Mouse (Mus musculus): Measurements from ENCODE around the gene Tedc1. TPM values are rescaled to one million over a fixed set of nuclear protein-coding genes. Genes with fewer than 3 reads are reported as not detected.

Gene Tedc1
- polyA plus RNA-seq, 1 experiment from 2014 or later = 22.6 TPM

- 80% methylated on average over 3 of the region's 3 CpGs for WGBS
- Histone ChIP-seq H3K9ac (replicated peaks) (no peak overlapping the region), H3K36me3 (peaks cover 4% of the 10 kb centered on the region; the same call in 1 of the 2 replicates), H3K4me2 (replicated peaks) (no peak overlapping the region), H3K9me3 (no peaks in the 10 kb centered on the region), H3K27me3 (peaks cover 5% of the 10 kb centered on the region; the same call in 1 of the 2 replicates), H3K4me1 (peaks cover 18% of the 10 kb centered on the region), H3K27ac (replicated peaks) (no peak overlapping the region), H3K4me3 (no peak overlapping the region)
- no peak for ATAC-seq (replicated peaks)
These were observed 6.3 kb upstream of the Tedc1 start for GRCm38 (mm10) chr12:113149896-113150295.

DNA sequence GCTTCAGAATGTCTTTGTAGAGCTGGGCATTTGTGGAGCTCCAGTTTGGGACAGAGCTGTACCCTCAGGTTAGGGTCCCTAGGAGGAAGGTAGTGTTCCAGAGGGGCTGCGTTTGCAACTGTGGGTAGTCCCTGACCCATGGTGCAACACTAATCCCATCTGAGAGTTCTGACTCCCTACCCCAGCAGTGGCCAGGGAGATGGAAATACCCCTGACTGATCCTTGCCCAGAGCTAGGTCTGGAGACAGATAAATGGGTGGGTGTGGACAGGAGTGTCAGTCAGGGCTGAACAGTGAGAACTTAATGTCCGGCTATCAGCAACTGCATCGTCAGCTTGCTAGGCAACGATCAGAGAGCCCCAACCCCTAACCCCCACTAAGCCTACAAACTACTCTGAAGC, 5.6 kb upstream of the Tedc1 start:
- Histone ChIP-seq H3K4me3 (no peak overlapping the region), H3K36me3 (no peaks in the 10 kb centered on the region), H3K9me3 (no peaks in the 10 kb centered on the region), H3K4me2 (replicated peaks) (no peak overlapping the region), H3K27ac (replicated peaks) (no peak overlapping the region), H3K4me1 (peaks cover 25% of the 10 kb centered on the region), H3K27me3 (peaks cover 5% of the 10 kb centered on the region; the same call in 1 of the 2 replicates), H3K9ac (replicated peaks) (no peak overlapping the region)
- no peak for ATAC-seq (replicated peaks)
- WGBS = 91% methylated on average over 4 of the region's 4 CpGs

DNA sequence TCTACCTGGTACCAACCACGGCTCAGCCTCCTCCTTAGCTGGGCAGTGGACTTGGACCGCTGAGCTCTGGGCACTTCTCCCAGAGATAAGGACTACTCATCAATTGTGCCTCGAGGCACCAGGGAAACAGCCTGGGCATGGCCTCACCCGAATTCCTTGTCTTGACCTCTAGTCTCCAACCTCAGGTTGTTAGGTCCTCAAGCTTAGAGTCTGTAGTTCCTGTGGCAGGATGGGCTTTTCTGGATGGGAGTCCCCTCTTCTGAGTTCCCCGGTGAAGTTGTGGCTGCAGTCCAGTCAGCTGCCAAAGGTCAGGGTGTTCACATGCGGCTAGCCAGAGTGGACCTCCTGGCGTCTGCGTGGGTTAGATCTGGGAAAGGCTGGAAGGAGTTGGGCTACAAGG, 5.2 kb upstream of the Tedc1 start:
- Histone ChIP-seq H3K9ac (replicated peaks) (no peak overlapping the region), H3K27ac (replicated peaks) (no peak overlapping the region), H3K4me3 (no peak overlapping the region), H3K36me3 (no peaks in the 10 kb centered on the region), H3K4me2 (replicated peaks) (0 out of 2 replicates have a peak overlapping the region, but pooled peaks have one; percentile 78), H3K27me3 (peaks cover 5% of the 10 kb centered on the region; the same call in 1 of the 2 replicates), H3K9me3 (no peaks in the 10 kb centered on the region), H3K4me1 (peaks cover 26% of the 10 kb centered on the region)
- WGBS = 85% methylated on average over 8 of the region's 8 CpGs
- ATAC-seq (replicated peaks) = no peak

- Histone ChIP-seq H3K4me3 (peak overlapping the region; percentile 39), H3K9ac (replicated peaks) (peak overlapping the region; percentile 34), H3K27ac (replicated peaks) (no peak overlapping the region), H3K4me2 (replicated peaks) (peak overlapping the region; percentile 78), H3K4me1 (peaks cover 24% of the 10 kb centered on the region), H3K36me3 (no peaks in the 10 kb centered on the region), H3K27me3 (peaks cover 5% of the 10 kb centered on the region; the same call in 1 of the 2 replicates), H3K9me3 (no peaks in the 10 kb centered on the region)
- no peak for ATAC-seq (replicated peaks)
- WGBS = under 1% methylated on average over 36 of the region's 36 CpGs
These were observed 4.5 kb upstream of the Tedc1 start for GRCm38 (mm10) chr12:113151661-113152271.

DNA sequence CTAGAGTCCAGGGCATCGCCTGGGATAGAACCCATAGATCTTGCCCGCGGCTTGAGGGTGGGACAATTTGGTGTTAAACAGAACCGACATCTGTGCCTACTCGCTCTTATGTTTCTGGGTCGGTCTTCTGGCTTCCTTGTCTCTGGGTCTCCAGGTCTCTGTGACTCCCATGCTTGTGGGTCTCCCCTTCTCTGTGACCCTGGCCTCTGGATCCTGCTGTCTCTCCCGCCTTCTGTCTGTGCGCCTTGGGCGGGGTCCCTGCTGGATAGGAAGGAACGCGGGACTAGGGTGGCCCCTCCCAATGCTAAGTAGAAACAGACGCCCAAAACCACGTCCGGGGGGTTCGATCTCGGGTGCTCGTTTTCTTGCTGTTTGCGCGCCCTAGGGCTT, 4.0 kb upstream of the Tedc1 start:
- Histone ChIP-seq H3K36me3 (no peaks in the 10 kb centered on the region), H3K4me2 (replicated peaks) (peak overlapping the region; percentile 78), H3K4me3 (peak overlapping the region; percentile 39), H3K27ac (replicated peaks) (no peak overlapping the region), H3K4me1 (peaks cover 29% of the 10 kb centered on the region), H3K27me3 (peaks cover 5% of the 10 kb centered on the region; the same call in 1 of the 2 replicates), H3K9ac (replicated peaks) (0 out of 2 replicates have a peak overlapping the region, but pooled peaks have one; percentile 34), H3K9me3 (no peaks in the 10 kb centered on the region)
- 25% methylated on average over 19 of the region's 19 CpGs for WGBS
- no peak for ATAC-seq (replicated peaks)

DNA sequence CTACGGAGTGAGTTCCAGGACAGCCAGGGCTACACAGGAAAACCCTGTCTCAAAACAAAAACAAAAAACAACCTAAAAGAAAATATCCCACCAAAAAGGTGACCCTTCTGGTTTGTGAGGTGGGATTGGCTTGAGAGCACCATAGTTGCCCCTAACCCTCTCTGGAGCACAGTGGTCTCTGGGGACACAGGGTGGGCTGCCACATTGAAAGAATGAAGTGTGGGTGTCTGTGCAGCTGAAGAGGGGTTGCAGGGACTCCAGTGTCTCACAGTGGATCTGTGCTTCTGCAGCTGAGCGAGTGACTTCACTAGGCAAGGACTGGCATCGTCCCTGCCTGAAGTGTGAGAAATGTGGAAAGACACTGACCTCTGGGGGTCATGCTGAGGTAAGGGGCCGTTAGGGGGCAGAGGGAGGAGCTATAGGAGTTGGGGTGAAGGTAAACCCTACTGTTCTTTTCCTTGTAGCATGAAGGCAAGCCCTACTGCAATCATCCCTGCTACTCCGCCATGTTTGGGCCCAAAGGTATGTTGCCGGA, 3.2 kb upstream of the Tedc1 start:
- Histone ChIP-seq H3K4me1 (peaks cover 31% of the 10 kb centered on the region), H3K36me3 (no peaks in the 10 kb centered on the region), H3K27me3 (peaks cover 5% of the 10 kb centered on the region; the same call in 1 of the 2 replicates), H3K27ac (replicated peaks) (no peak overlapping the region), H3K9me3 (no peaks in the 10 kb centered on the region), H3K4me2 (replicated peaks) (no peak overlapping the region), H3K9ac (replicated peaks) (no peak overlapping the region), H3K4me3 (no peak overlapping the region)
- WGBS = 83% methylated on average over 6 of the region's 6 CpGs
- no peak for ATAC-seq (replicated peaks)

- H3K9me3 ChIP-seq = no peaks in the 10 kb centered on the region
- WGBS = 95% methylated on average over 7 of the region's 7 CpGs
- no peak overlapping the region for H3K4me2 ChIP-seq (replicated peaks)
- peaks cover 5% of the 10 kb centered on the region; the same call in 1 of the 2 replicates for H3K27me3 ChIP-seq
- peaks cover 31% of the 10 kb centered on the region for H3K4me1 ChIP-seq
- H3K9ac ChIP-seq (replicated peaks) = no peak overlapping the region
- H3K27ac ChIP-seq (replicated peaks) = no peak overlapping the region
- H3K36me3 ChIP-seq = no peaks in the 10 kb centered on the region
- no peak for ATAC-seq (replicated peaks)
- H3K4me3 ChIP-seq = no peak overlapping the region
These were observed 2.2 kb upstream of the Tedc1 start for GRCm38 (mm10) chr12:113153971-113154370.

DNA sequence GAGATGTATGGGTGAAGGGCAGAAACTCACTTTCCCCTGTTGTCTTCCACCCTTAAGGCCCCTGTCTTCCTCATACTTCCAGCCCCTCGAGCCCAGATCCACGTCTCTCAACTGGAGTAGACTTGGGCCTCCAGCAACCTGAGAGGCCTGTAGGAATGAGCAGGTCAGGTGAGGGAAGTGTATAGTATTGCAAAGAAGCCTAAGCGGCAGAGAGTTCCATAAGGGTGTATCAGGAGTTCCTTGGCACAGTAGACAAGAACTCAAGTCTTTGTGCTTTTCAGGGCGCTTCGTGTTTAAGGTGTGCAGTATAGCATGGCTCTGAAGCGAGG, 1.5 kb upstream of the Tedc1 start:
- H3K4me3 ChIP-seq = peak overlapping the region; percentile 56
- WGBS = 79% methylated on average over 6 of the region's 6 CpGs
- no peaks in the 10 kb centered on the region for H3K36me3 ChIP-seq
- H3K27ac ChIP-seq (replicated peaks) = no peak overlapping the region
- no peak overlapping the region for H3K9ac ChIP-seq (replicated peaks)
- H3K4me1 ChIP-seq = peaks cover 31% of the 10 kb centered on the region
- no peak for ATAC-seq (replicated peaks)
- H3K27me3 ChIP-seq = peaks cover 5% of the 10 kb centered on the region; the same call in 1 of the 2 replicates
- H3K4me2 ChIP-seq (replicated peaks) = peak overlapping the region; percentile 61
- no peaks in the 10 kb centered on the region for H3K9me3 ChIP-seq

- H3K9me3 ChIP-seq = no peaks in the 10 kb centered on the region
- ATAC-seq (replicated peaks) = peak; percentile 8; the same call in 1 of the 2 replicates
- peak overlapping the region; percentile 55 for H3K27ac ChIP-seq (replicated peaks)
- peaks cover 5% of the 10 kb centered on the region; the same call in 1 of the 2 replicates for H3K27me3 ChIP-seq
- H3K4me1 ChIP-seq = peaks cover 31% of the 10 kb centered on the region
- H3K9ac ChIP-seq (replicated peaks) = peak overlapping the region; percentile 43
- H3K4me2 ChIP-seq (replicated peaks) = peak overlapping the region; percentile 61
- no peaks in the 10 kb centered on the region for H3K36me3 ChIP-seq
- WGBS = 3% methylated on average over 32 of the region's 32 CpGs
- peak overlapping the region; percentile 56 for H3K4me3 ChIP-seq
These were observed 997 bp upstream of the Tedc1 start for GRCm38 (mm10) chr12:113155076-113155771.

DNA sequence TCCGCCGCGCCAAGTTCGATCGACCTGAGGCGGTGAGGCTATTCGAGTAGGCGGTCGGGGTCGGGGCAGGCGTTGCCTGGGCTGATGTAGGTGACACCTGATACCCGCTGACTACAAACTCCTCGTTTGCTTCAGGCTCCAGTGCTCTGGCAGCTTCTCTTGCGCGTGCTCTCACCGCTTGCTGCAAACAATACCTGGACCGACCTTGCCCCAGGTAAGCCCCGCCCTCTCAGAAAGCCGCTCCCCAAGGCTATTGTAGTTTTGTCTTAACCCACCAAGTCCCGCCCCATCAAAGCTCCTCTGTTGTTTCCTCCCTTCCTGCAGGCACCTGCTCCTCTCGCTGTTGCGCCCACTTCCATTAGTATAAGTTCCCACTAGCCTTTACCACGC, 314 bp downstream of the Tedc1 start:
- H3K36me3 ChIP-seq = no peaks in the 10 kb centered on the region
- H3K4me1 ChIP-seq = peaks cover 29% of the 10 kb centered on the region
- peak overlapping the region; percentile 56 for H3K4me3 ChIP-seq
- no peaks in the 10 kb centered on the region for H3K9me3 ChIP-seq
- H3K9ac ChIP-seq (replicated peaks) = peak overlapping the region; percentile 31
- no peak overlapping the region for H3K27ac ChIP-seq (replicated peaks)
- no peak for ATAC-seq (replicated peaks)
- no peaks in the 10 kb centered on the region for H3K27me3 ChIP-seq
- H3K4me2 ChIP-seq (replicated peaks) = peak overlapping the region; percentile 88
- under 1% methylated on average over 23 of the region's 23 CpGs for WGBS

- no peaks in the 10 kb centered on the region for H3K9me3 ChIP-seq
- H3K4me3 ChIP-seq = peak overlapping the region; percentile 56
- no peaks in the 10 kb centered on the region for H3K27me3 ChIP-seq
- no peak overlapping the region; the same call in 1 of the 2 replicates for H3K9ac ChIP-seq (replicated peaks)
- H3K36me3 ChIP-seq = no peaks in the 10 kb centered on the region
- 23% methylated on average over 8 of the region's 8 CpGs for WGBS
- H3K4me2 ChIP-seq (replicated peaks) = peak overlapping the region; percentile 88
- ATAC-seq (replicated peaks) = no peak
- peaks cover 24% of the 10 kb centered on the region for H3K4me1 ChIP-seq
- no peak overlapping the region for H3K27ac ChIP-seq (replicated peaks)
These were observed 781 bp downstream of the Tedc1 start for GRCm38 (mm10) chr12:113157002-113157401.

DNA sequence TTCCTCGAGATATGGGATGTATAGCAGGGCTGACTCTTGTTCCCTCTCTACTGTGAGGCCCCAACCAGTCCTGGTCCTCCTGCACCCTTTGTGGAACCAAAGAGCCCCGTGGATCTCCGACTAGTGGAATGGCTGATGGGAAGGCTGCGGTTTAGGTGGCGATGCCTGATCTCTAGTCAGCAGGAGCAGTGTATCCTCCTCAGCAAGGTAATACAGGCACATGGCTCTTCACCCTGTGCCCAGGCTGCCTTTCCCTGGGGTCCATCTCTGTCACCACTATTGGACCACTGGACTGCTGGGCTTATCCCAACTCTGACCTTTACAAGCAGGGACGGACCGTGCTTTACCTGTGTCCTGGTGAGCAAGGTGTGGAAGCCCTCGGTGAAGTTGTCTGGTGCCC, 1.3 kb downstream of the Tedc1 start:
- peak overlapping the region; percentile 88; the same call in 1 of the 2 replicates for H3K4me2 ChIP-seq (replicated peaks)
- WGBS = 93% methylated on average over 8 of the region's 8 CpGs
- no peaks in the 10 kb centered on the region for H3K36me3 ChIP-seq
- H3K27me3 ChIP-seq = no peaks in the 10 kb centered on the region
- ATAC-seq (replicated peaks) = no peak
- H3K27ac ChIP-seq (replicated peaks) = no peak overlapping the region
- H3K9me3 ChIP-seq = no peaks in the 10 kb centered on the region
- no peak overlapping the region for H3K9ac ChIP-seq (replicated peaks)
- no peak overlapping the region for H3K4me3 ChIP-seq
- peaks cover 20% of the 10 kb centered on the region for H3K4me1 ChIP-seq
